Comparison of ENCODE assay signal across 25 mouse cellular contexts in the genomic region with DNA sequence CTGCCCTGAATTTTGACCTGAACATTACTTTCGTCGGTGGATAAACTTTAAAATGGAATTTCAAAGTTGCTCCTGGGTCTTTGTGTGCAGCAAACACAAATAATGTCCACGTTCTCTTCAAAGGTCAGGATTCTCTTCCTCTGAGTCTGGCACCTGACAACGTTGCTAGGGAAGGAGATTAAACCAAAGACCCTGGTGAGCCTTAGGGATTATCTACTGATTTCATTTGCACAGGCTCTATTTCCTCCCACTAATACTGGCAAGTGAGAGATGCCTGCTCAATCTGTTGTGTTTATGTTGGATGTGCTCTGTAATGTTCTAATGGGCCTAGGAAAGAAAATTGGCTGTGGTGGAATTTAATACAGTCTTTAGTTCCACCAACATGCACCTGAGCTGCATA.
"Had no signal": no experiment of that assay in that cellular context is flagged by ENCODE, and none has a peak within 500 bp of the region (broad histone marks: within the 10 kb centered on the region; RNA-seq: fewer than 3 reads in every experiment).

No protein-coding gene starts in this region.

- H3K4me2 ChIP-seq: heart, embryonic 11.5 days; heart, embryonic 13.5 days; heart, embryonic 15.5 days; hindbrain, embryonic 13.5 days; hindbrain, embryonic 15.5 days; kidney, embryonic 15.5 days; limb, embryonic 13.5 days; limb, embryonic 15.5 days had no signal

- H3K36me3 ChIP-seq: heart, embryonic 13.5 days; heart, embryonic 15.5 days; hindbrain, embryonic 13.5 days; hindbrain, embryonic 15.5 days; kidney, embryonic 15.5 days; limb, embryonic 13.5 days; limb, embryonic 15.5 days had no signal

- H3K27ac ChIP-seq: heart, adult 2 months; heart, embryonic 13.5 days; heart, embryonic 15.5 days; hindbrain, embryonic 13.5 days; hindbrain, embryonic 15.5 days; hindbrain, postnatal 0 days; kidney, embryonic 15.5 days; kidney, postnatal 0 days; limb, embryonic 13.5 days; limb, embryonic 15.5 days had no signal

- H3K27me3 ChIP-seq: heart, embryonic 15.5 days; hindbrain, embryonic 15.5 days; limb, embryonic 13.5 days; limb, embryonic 15.5 days had no signal

- ATAC-seq: hindbrain, postnatal 0 days; intestine, embryonic 16.5 days had no signal

- H3K9me3 ChIP-seq: heart, embryonic 13.5 days; heart, embryonic 15.5 days; hindbrain, embryonic 15.5 days; kidney, embryonic 15.5 days; limb, embryonic 13.5 days; limb, embryonic 15.5 days had no signal

- DNase-seq: gastrocnemius, postnatal 14 days; gastrocnemius, postnatal 36 days; heart, adult 11 months; heart, adult 2 months; heart, postnatal 14 days; heart, postnatal 36 days; kidney, adult 11 months; kidney, adult 2 months; kidney, adult 9 months; kidney, postnatal 14 days; kidney, postnatal 36 days; layer of hippocampus, adult 9-11 months; layer of hippocampus, postnatal 36 days; left cerebral cortex, postnatal 4 days had no signal

- H3K4me3 ChIP-seq: heart, adult 2 months; heart, embryonic 13.5 days; heart, embryonic 15.5 days; hindbrain, embryonic 13.5 days; hindbrain, embryonic 15.5 days; kidney, embryonic 15.5 days; limb, embryonic 13.5 days; limb, embryonic 15.5 days had no signal

- H3K4me1 ChIP-seq: heart, embryonic 15.5 days; hindbrain, embryonic 15.5 days; kidney, embryonic 15.5 days had no signal

- H3K9ac ChIP-seq: heart, embryonic 13.5 days; heart, embryonic 15.5 days; hindbrain, embryonic 13.5 days; hindbrain, embryonic 15.5 days; kidney, embryonic 15.5 days; limb, embryonic 13.5 days; limb, embryonic 15.5 days had no signal
